Mouse (Mus musculus) E14TG2a.4 (cell line): ENCODE data around the gene Dok3.
"Not testable (repeated sequence)": the region's sequence is repeated elsewhere in the genome, so short reads cannot be mapped to it uniquely, and the experiment has no call there.

Experiments
- CTCF ChIP-seq: conservative IDR thresholded peaks from 2 replicates; pipeline ENCODE4 v1.5.1; 2014; ENCODE audit warnings: low read length
- NANOG ChIP-seq: IDR thresholded peaks from 2 replicates; pipeline ENCODE4 v1.6.1; 2014; ENCODE audit warnings: borderline replicate concordance, low read length, mixed read lengths
- POU5F1 ChIP-seq: IDR thresholded peaks from 2 replicates; pipeline ENCODE4 v1.6.1; 2014; ENCODE audit warnings: low read length, borderline replicate concordance

DNA sequence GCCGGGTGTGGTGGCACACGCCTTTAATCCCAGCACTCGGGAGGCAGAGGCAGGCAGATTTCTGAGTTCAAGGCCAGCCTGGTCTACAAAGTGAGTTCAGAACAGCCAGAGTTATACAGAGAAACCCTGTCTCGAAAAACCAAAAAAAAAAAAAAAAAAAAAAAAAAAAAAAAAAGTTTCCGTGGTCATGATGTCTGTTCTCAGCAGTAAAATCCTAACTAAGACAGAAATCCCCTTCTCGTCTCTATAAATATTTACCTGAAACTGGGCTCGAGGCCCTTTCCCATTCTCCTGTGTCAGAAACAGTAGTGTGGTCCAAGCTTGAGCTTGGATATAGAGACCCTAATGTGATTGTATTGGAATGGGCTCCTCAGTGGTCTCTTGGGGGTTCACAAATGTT lies 47.8 kb upstream of the Dok3 start:
- TF ChIP-seq CTCF, POU5F1, NANOG: not testable (repeated sequence)
